20 mouse cellular contexts compared by ENCODE assay signal in the genomic region with DNA sequence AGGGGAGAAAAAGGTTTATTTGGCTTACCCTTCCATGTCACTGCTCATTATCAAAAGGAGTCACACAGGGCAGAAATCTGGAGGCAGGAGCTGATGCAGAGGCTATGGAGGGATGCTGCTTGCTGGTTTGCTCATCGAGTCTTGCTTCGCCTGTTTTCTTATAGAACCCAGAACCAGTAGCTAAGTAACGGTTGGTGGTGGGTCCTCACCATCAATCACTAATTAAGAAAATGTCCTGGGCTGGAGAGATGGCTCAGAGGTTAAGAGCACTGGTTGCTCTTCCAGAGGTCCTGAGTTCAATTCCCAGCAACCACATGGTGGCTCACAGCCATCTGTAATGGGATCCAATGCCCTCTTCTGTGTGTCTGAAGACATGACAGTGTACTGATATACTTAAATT. TPM values are rescaled to one million over a fixed set of nuclear protein-coding genes. Genes with fewer than 3 reads are reported as not detected.
DNase-seq lines count a peak whose midpoint lies in the region; TF ChIP-seq lines count a peak whose summit lies in the region.
"Not testable (repeated sequence)": the region's sequence is repeated elsewhere in the genome, so short reads cannot be mapped to it uniquely, and the experiment has no call there.
"Had no signal": no experiment of that assay in that cellular context is flagged by ENCODE, and none has a peak within 500 bp of the region (broad histone marks: within the 10 kb centered on the region; RNA-seq: fewer than 3 reads in every experiment).

No protein-coding gene starts in this region.

- H3K4me1 ChIP-seq in MEL (ENCODE audit: control insufficient read depth in 1 of 2, insufficient read depth in 2 of 2, low read length in 2 of 2): not testable (repeated sequence)

- not testable (repeated sequence) for H3K9me3 ChIP-seq in MEL (replicated peaks; ENCODE audit: insufficient read depth, low read length)

- not testable (repeated sequence) for H3K27ac ChIP-seq in MEL (ENCODE audit: control insufficient read depth, low read depth, low read length)

- not testable (repeated sequence) for H3K36me3 ChIP-seq in MEL (ENCODE audit: control insufficient read depth in 1 of 2, insufficient read depth in 2 of 2, low read length in 2 of 2)

- not testable (repeated sequence) for H3K4me3 ChIP-seq in MEL (ENCODE audit: control insufficient read depth in 1 of 2, insufficient read depth in 1 of 2, low read depth in 2 of 2, low read length in 2 of 2)

- not testable (repeated sequence) for TF ChIP-seq EP300 in MEL (IDR thresholded peaks at IDR 0.05; ENCODE audit: low read depth in 1 of 2, low read length in 2 of 2)

- H3K27me3 ChIP-seq in MEL (ENCODE audit: control insufficient read depth in 1 of 2, insufficient read depth in 2 of 2, low read length in 2 of 2): peaks cover 13 to 22% of the 10 kb centered on the region in 2 experiments

- TF ChIP-seq RAD21 in MEL (IDR thresholded peaks at IDR 0.05; ENCODE audit: low read depth, low read length): not testable (repeated sequence)

- H3K79me2 ChIP-seq in MEL (ENCODE audit: control insufficient read depth, insufficient read depth, low read length, poor library complexity): not testable (repeated sequence)

- DNase-seq in MEL (ENCODE audit: low read depth, low spot score): not testable (repeated sequence)
- DNase-seq in heart, adult 11 months: peak; percentile 74
- DNase-seq in testis, postnatal 10 days (ENCODE audit: low spot score): peak; percentile 26

- not testable (repeated sequence) for TF ChIP-seq POLR2A in MEL (IDR thresholded peaks at IDR 0.05; ENCODE audit: control insufficient read depth in 1 of 2, insufficient read depth in 1 of 2, low read depth in 1 of 2, low read length in 2 of 2, poor library complexity in 1 of 2)

- H3K9ac ChIP-seq in MEL (ENCODE audit: control insufficient read depth, low read depth, low read length, poor library complexity, severe bottlenecking): not testable (repeated sequence)

- not testable (repeated sequence) for TF ChIP-seq CTCF in MEL (IDR thresholded peaks at IDR 0.05 in 2 of 3, conservative IDR thresholded peaks at IDR 0.05 in 1 of 3; ENCODE audit: control insufficient read depth in 1 of 3, insufficient read depth in 1 of 3, low read depth in 2 of 3, low read length in 3 of 3, poor library complexity in 1 of 3, severe bottlenecking in 1 of 3)

TF ChIP-seq in MEL, 35 proteins besides CTCF, POLR2A, EP300 and RAD21:
- TF ChIP-seq TBP (IDR thresholded peaks at IDR 0.05; ENCODE audit: low read depth, low read length): peak; percentile 87

RNA-seq across cellular contexts. Expression of a gene that starts 16.2 kb away (rescaled TPM):
- total RNA-seq in MEL (2012; rRNA removed): not detected in 2 replicates
- polyA plus RNA-seq in MEL (2012; ENCODE audit: insufficient read depth in 1 of 2, insufficient read length in 2 of 2, low read depth in 1 of 2, low replicate concordance in 2 of 2, missing spikeins in 1 of 2): under 1 TPM in 1 of 2 experiments, not detected in 1; 0.17 TPM
- total RNA-seq: adrenal gland, adult 18-20 months; adrenal gland, adult 2 months; adrenal gland, adult 8-10 months; adrenal gland, postnatal 10 days; adrenal gland, postnatal 14 days; adrenal gland, postnatal 25 days; adrenal gland, postnatal 36 days; adrenal gland, postnatal 4 days; ES-E14 had no signal
- polyA plus RNA-seq: adrenal gland, adult 2 months; brain, embryonic 14.5 days; C2C12; CD4-positive, CD25-positive, alpha-beta regulatory T cell, adult 4 months; cerebellum, adult 2 months; G1E; Patski had no signal

RNA-seq across cellular contexts. Expression of a gene that starts 56.6 kb away (rescaled TPM):
- not detected in 2 replicates for total RNA-seq in MEL (2012; rRNA removed)
- not detected for polyA plus RNA-seq in MEL (2012; ENCODE audit: insufficient read depth in 1 of 2, insufficient read length in 2 of 2, low read depth in 1 of 2, low replicate concordance in 2 of 2, missing spikeins in 1 of 2)
- total RNA-seq: adrenal gland, postnatal 25 days; adrenal gland, postnatal 36 days; CH12.LX; G1E had no signal
- polyA plus RNA-seq: activated CD4-positive, CD25-positive, alpha-beta regulatory T cell, adult 4 months; G1E; Patski had no signal
